Mouse (Mus musculus) forebrain, embryonic 16.5 days (tissue): ENCODE data around the gene Rasgef1b. TPM values are rescaled to one million over a fixed set of nuclear protein-coding genes. Genes with fewer than 3 reads are reported as not detected.

Experiments
- ATAC-seq: fragments of 200-750 bp; cut with Nextera tagmentation; 2 replicates; pipeline ENCODE4 v1.8.0; 2017; ENCODE audit warnings: mild to moderate bottlenecking, moderate library complexity
- H3K27ac ChIP-seq: fragments of 300-500 bp; sonication (generic); 2 replicates; pipeline ENCODE4 v1.5.1; 2014; ENCODE audit warnings: low read length, control low read depth
- H3K27me3 ChIP-seq: fragments of 300-500 bp; sonication (generic); replicated peaks from 2 replicates; pipeline ENCODE4 v1.6.1; 2014; ENCODE audit warnings: low read length; ENCODE audit not compliant: control insufficient read depth, insufficient read depth
- H3K36me3 ChIP-seq: fragments of 300-500 bp; sonication (generic); 2 replicates; pipeline ENCODE4 v1.6.1; 2014; ENCODE audit not compliant: control insufficient read depth, insufficient read depth
- H3K4me1 ChIP-seq: fragments of 300-500 bp; sonication (generic); replicated peaks from 2 replicates; pipeline ENCODE4 v1.6.1; 2014; ENCODE audit warnings: low read length; ENCODE audit not compliant: control insufficient read depth, insufficient read depth
- H3K4me2 ChIP-seq: fragments of 300-500 bp; sonication (generic); 2 replicates; pipeline ENCODE4 v1.6.1; 2014; ENCODE audit warnings: mild to moderate bottlenecking, low read length, control low read depth
- H3K4me3 ChIP-seq: fragments of 300-500 bp; sonication (generic); replicated peaks from 2 replicates; pipeline ENCODE4 v1.5.1; 2014; ENCODE audit warnings: mild to moderate bottlenecking, low read length, control low read depth
- H3K9ac ChIP-seq: fragments of 300-500 bp; sonication (generic); replicated peaks from 2 replicates; pipeline ENCODE4 v1.6.1; 2014; ENCODE audit warnings: low read depth, low read length, control low read depth
- H3K9me3 ChIP-seq: fragments of 300-500 bp; sonication (generic); 2 replicates; pipeline ENCODE4 v1.6.1; 2016; ENCODE audit warnings: low read length; ENCODE audit not compliant: control insufficient read depth
- WGBS: fragments of 180-500 bp; shearing (Covaris S2); extraction: QIAGEN DNeasy Blood & Tissue Kit; methylation state at CpG from one replicate; pipeline ENCODE4 v1.1.7; 2014; 5-methylcytosine and 5-hydroxymethylcytosine counted together
- polyA plus RNA-seq: library from polyadenylated mRNA; unstranded; fragments of >200 nt; fragmentation: Nextera tagmentation; extraction: Ambion mirVana; gene quantifications from 2 replicates; pipeline ENCODE4 v1.2.1, GENCODE M21; 2015

The Rasgef1b gene
- polyA plus RNA-seq, 1 experiment from 2014 or later, result 107 TPM

DNA sequence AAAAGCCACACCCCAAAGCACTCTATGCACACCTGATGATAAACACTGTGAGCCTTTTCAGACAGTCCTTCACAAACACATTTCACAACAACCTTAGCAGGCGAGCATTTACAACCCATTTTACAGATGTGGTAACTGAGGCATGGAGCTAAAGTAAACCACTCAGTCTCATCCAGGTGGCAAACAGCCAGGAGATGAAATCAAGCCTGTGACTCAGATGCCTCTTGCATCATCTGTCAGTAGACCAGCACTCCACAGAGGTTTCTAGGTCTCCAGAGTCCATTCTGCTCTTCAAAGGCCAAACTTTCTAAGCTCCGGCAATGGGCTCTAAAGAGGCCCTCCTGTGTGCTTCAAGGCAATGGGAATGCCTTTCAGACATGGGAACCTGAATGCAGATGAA, 396.8 kb downstream of the Rasgef1b start:
- H3K9ac ChIP-seq, result no peak overlapping the region
- H3K4me3 ChIP-seq, result no peak overlapping the region
- no peak overlapping the region for H3K27ac ChIP-seq
- no peaks in the 10 kb centered on the region for H3K27me3 ChIP-seq
- no peak for ATAC-seq
- no peaks in the 10 kb centered on the region for H3K9me3 ChIP-seq
- no peak overlapping the region for H3K4me2 ChIP-seq
- 95% methylated on average over 2 of the region's 2 CpGs for WGBS
- no peaks in the 10 kb centered on the region for H3K36me3 ChIP-seq
- no peaks in the 10 kb centered on the region for H3K4me1 ChIP-seq

DNA sequence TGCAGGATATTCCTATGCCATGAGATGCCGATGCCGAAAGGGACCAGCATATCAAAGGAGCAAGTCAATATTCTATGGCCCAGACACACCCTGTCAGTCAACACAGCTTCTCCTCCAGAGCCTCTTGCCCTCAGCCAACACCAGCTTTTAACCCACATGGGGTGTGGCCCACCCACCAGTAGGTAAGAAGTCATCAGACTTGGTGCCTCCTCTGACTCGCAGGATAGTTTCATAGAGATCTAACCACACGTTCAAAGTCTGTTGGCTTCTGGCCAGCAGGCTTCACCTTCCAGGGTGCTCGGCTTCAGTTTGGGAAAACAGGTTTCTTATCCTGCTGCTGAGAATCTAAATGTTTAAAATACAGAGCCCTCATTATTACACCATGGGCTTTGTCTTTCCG, 399.8 kb downstream of the Rasgef1b start:
- Histone ChIP-seq H3K27ac (no peak overlapping the region), H3K4me3 (no peak overlapping the region), H3K4me2 (no peak overlapping the region), H3K9me3 (no peaks in the 10 kb centered on the region), H3K4me1 (no peaks in the 10 kb centered on the region), H3K9ac (no peak overlapping the region), H3K27me3 (no peaks in the 10 kb centered on the region), H3K36me3 (no peaks in the 10 kb centered on the region)
- ATAC-seq, result no peak
- 64% methylated on average over 6 of the region's 6 CpGs for WGBS

DNA sequence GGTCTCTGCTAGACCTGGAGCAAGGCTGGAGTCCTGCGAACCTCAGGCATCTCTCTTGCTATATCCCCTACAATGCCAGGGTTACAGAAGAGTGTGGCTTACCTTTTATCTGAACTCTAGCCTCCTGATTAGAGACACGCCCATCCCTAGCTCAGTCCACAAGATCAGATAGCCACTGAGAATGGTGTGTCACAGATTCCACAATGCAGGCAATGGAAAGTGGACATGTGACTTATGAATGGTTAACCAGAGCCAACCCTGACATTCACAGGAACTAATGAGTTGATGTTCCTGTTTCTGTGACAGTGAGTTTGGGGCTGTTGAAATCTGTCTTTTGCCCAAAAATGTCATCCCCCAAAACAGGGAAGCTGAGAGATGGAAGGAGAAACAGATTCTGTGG, 401.8 kb downstream of the Rasgef1b start:
- Histone ChIP-seq H3K4me3 (no peak overlapping the region), H3K27ac (no peak overlapping the region), H3K36me3 (no peaks in the 10 kb centered on the region), H3K4me2 (no peak overlapping the region), H3K4me1 (no peaks in the 10 kb centered on the region), H3K9ac (no peak overlapping the region), H3K27me3 (no peaks in the 10 kb centered on the region), H3K9me3 (no peaks in the 10 kb centered on the region)
- WGBS, result 90% methylated on average over 2 of the region's 2 CpGs
- ATAC-seq, result no peak

DNA sequence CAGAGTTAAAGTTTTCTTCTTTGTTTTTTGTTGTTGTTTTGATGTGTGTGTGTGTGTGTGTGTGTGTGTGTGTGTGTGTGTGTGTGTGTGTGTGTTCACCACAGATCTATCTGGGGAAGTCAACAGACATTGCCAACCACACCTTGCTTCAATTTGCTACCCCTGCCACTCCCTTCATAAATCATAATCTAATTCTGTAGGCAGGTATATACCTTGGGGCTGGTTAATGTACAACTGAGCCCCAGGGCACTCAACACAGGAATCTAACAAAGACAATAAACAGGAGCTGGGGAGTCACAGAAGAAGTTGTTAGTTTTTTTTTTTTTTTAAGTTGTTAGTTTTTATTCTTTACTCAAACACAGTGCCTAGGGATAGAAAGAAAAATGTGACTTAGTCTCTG, 403.6 kb downstream of the Rasgef1b start:
- H3K36me3 ChIP-seq, result no peaks in the 10 kb centered on the region
- no peaks in the 10 kb centered on the region for H3K9me3 ChIP-seq
- H3K4me1 ChIP-seq, result no peaks in the 10 kb centered on the region
- H3K27me3 ChIP-seq, result no peaks in the 10 kb centered on the region
- no peak overlapping the region for H3K27ac ChIP-seq
- ATAC-seq, result no peak
- H3K4me2 ChIP-seq, result no peak overlapping the region
- H3K9ac ChIP-seq, result no peak overlapping the region
- no peak overlapping the region for H3K4me3 ChIP-seq

DNA sequence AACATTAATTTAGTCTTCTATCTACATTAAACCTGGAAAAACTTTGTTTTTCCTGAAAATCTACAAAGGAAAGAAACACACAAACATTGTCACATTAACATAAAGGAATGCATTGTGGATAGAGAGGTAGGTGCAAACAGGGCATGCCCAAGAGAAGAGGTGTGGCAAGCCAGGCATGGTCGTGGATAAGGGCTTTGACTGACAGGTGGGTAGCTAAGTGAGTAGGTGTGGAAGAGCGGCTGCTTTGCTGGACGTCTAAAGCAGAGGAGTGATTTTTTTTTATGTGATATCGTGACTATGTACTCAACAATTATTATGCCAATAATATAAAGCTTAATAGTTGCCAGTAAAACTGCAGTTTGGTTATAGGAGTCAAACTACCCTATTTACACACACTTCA, 408.1 kb downstream of the Rasgef1b start:
- H3K27ac ChIP-seq, result no peak overlapping the region
- ATAC-seq, result no peak
- no peaks in the 10 kb centered on the region for H3K36me3 ChIP-seq
- 69% methylated on average over 4 of the region's 4 CpGs for WGBS
- H3K27me3 ChIP-seq, result no peaks in the 10 kb centered on the region
- H3K4me3 ChIP-seq, result no peak overlapping the region
- no peak overlapping the region for H3K9ac ChIP-seq
- H3K4me2 ChIP-seq, result no peak overlapping the region
- H3K4me1 ChIP-seq, result no peaks in the 10 kb centered on the region
- no peaks in the 10 kb centered on the region for H3K9me3 ChIP-seq

DNA sequence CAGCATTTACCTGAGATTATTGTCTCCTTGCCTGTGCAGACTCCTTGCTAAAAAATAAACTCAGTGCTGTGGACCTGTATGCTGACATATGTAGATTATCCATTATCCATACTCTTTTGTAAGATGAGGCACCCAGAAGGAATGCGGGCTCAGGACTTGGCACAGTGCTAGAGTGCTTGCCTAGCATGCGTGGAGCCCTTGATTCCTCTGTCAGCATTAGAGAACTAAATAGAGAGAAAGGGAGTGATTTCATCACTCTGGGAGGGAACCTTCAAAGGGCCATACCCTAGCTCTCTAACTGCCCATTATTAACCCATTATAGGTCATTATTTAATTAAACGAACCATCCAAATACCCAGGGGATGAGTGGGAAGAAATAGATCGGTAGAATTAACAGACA, 430.9 kb downstream of the Rasgef1b start:
- H3K27me3 ChIP-seq, result no peaks in the 10 kb centered on the region
- WGBS, result 16% methylated on average over 4 of the region's 4 CpGs
- ATAC-seq, result no peak

DNA sequence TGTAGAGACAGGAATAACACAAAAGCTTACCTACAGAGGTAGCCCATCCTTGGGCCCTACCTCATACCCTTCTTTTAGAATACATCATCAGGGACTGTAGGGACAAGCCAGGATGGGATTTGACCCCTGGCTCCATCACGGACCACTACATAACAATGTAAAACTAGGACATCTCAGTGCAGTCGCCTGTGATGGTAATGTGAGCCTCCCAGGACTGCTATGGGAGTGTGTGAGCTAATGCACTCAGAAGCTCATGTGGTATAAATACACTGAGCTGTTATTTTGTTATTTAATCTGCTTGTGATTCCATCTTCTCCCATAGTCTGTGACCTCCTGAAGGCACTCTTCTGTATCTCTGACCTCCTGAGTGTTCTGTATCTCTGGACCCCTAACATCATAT, 432.5 kb downstream of the Rasgef1b start:
- ATAC-seq, result no peak
- no peak overlapping the region for H3K4me3 ChIP-seq
- no peaks in the 10 kb centered on the region for H3K36me3 ChIP-seq
- no peaks in the 10 kb centered on the region for H3K4me1 ChIP-seq
- WGBS, result 86% methylated on average over 2 of the region's 2 CpGs
- no peaks in the 10 kb centered on the region for H3K9me3 ChIP-seq
- H3K27me3 ChIP-seq, result no peaks in the 10 kb centered on the region
- H3K4me2 ChIP-seq, result no peak overlapping the region
- no peak overlapping the region for H3K9ac ChIP-seq
- H3K27ac ChIP-seq, result no peak overlapping the region

More for the DNA sequence above, 430.9 kb downstream of the Rasgef1b start:
- Histone ChIP-seq H3K4me3 (no peak overlapping the region), H3K4me1 (no peaks in the 10 kb centered on the region), H3K27ac (no peak overlapping the region), H3K9ac (no peak overlapping the region), H3K9me3 (no peaks in the 10 kb centered on the region), H3K4me2 (no peak overlapping the region), H3K36me3 (no peaks in the 10 kb centered on the region)

DNA sequence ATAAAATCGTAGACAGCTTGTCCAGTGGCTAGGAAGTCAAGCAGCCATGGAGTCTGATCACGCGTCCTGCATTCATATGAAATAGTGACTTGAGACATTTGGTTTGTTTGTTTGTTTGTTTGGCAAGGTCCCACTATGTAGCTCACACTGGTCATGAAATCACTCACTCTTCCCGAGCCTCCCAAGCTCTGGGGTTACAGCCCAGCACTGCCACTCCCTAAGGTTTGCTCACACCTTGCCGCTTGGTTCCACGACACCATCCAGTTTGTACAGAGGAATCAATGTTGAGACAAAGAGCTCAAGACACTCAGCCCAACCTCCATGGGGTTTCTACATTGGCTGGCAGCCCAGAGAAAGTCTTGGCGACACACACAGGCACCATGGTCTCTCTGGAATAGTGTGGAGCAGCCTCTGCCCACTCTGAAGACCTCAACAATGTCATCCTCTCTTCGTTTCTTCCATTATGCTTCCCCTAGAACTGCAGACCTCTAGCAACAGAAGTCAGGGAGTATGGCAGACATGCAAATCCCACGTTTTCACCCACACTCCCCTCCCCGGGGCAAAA, 436.5 kb downstream of the Rasgef1b start:
- H3K4me2 ChIP-seq, result no peak overlapping the region
- H3K9me3 ChIP-seq, result no peaks in the 10 kb centered on the region
- H3K4me3 ChIP-seq, result no peak overlapping the region
- no peaks in the 10 kb centered on the region for H3K27me3 ChIP-seq
- H3K4me1 ChIP-seq, result no peaks in the 10 kb centered on the region
- H3K36me3 ChIP-seq, result no peaks in the 10 kb centered on the region
- 74% methylated on average over 10 of the region's 10 CpGs for WGBS
- H3K9ac ChIP-seq, result no peak overlapping the region
- no peak for ATAC-seq
- H3K27ac ChIP-seq, result no peak overlapping the region

DNA sequence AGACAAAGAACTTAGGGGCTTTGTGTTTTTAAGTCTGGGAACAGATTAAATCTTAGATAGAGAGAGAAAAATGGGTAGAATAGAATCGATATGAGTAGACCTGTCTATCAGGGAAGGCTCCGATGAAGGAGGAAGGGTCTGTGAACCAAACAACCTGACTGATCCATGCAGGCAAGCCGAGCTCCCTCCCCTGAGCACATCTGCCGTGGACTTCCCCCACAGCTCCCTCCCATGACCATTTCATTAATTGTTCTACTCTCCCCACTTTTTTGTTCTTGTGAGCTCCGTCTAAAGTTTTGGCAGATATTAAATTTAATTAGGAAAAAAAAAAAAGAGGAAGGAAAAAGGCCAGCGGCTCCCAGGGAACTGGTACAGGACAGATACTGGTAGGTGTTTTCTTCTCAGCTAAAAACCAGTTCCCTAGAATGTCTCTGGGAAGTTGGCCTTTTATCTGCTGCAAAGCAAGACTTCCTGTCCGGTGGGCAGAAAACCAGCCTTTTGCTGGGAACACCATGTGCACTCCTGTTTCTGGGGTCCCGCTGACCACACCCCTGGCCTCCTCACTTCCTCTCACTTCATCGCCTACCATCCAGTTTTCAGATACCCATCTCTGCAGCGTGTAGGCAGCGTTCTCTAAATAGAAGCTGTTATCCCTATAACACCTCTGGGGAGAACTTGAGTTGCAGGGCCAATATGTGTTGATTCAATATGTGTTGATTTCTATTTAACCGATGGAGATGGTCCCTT, 437.6 kb downstream of the Rasgef1b start:
- WGBS, result 76% methylated on average over 12 of the region's 12 CpGs
- ATAC-seq, result no peak
- H3K27me3 ChIP-seq, result no peaks in the 10 kb centered on the region

DNA sequence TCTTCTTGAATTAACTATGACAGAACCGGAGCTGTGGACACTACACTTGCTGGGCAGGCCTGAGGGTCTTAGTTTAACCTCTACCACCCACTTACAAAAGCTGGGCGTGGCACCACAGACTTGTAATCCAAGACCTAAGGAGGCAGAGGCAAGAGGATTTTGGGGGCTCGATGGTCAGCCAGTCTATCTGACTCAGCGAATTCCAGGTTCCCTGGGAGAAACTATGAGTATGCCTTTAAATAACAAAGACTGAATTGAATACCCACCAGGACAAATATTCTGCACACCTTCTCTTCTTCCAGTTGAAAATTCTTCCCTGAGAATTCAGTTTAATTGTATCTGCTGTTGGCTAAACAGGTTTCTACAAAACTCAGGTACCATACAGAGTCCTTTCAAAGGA, 440.6 kb downstream of the Rasgef1b start:
- WGBS, result 83% methylated on average over 4 of the region's 4 CpGs
- Histone ChIP-seq H3K9ac (no peak overlapping the region), H3K27ac (no peak overlapping the region), H3K4me3 (no peak overlapping the region), H3K9me3 (no peaks in the 10 kb centered on the region), H3K4me2 (no peak overlapping the region), H3K4me1 (no peaks in the 10 kb centered on the region), H3K27me3 (no peaks in the 10 kb centered on the region), H3K36me3 (no peaks in the 10 kb centered on the region)
- ATAC-seq, result no peak

More for the DNA sequence above, 437.6 kb downstream of the Rasgef1b start:
- H3K4me1 ChIP-seq, result no peaks in the 10 kb centered on the region
- no peak overlapping the region for H3K4me3 ChIP-seq
- no peak overlapping the region for H3K4me2 ChIP-seq
- H3K27ac ChIP-seq, result no peak overlapping the region
- H3K9ac ChIP-seq, result no peak overlapping the region
- H3K9me3 ChIP-seq, result no peaks in the 10 kb centered on the region
- H3K36me3 ChIP-seq, result no peaks in the 10 kb centered on the region
